In the genomic region with DNA sequence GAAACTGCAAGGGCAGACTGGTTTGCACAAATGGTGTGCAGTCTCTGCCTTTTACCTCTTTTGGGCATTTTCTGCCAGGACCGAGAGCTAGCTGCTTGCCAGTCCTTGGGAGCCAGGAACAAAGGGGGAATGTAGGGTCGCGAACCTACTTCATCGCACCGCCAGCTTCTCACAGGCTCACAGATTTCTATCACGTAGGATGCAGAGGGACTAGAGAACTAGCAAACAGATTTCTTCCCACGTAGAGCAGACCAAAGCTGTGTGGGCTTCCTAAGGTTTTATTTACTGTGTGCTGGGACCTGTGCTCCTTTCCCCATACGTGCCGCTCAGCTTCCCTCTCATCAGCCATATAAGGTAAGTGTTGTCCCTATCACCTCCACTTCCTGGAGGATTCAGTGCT, we compare ENCODE assay signal across 9 mouse cellular contexts. TPM values are rescaled to one million over a fixed set of nuclear protein-coding genes. Genes with fewer than 3 reads are reported as not detected.
A peak's percentile ranks its signal among the peaks of the same experiment; 100 is the strongest.
DNase-seq lines count a peak whose midpoint lies in the region; ATAC-seq and TF ChIP-seq lines count a peak whose summit lies in the region.
"Had no signal": no experiment of that assay in that cellular context is flagged by ENCODE, and none has a peak within 500 bp of the region (broad histone marks: within the 10 kb centered on the region; RNA-seq: fewer than 3 reads in every experiment).

No protein-coding gene starts in this region.

- no peaks in the 10 kb centered on the region for H3K27me3 ChIP-seq in heart, adult 2 months (ENCODE audit: control insufficient read depth, insufficient read depth, low read length)
- H3K27me3 ChIP-seq in CH12.LX (replicated peaks): no peaks in the 10 kb centered on the region
- no peaks in the 10 kb centered on the region for H3K27me3 ChIP-seq in heart, postnatal 0 days (ENCODE audit: control insufficient read depth, insufficient read depth, low read length)

- intact Hi-C loops in heart, adult 2 months (cut with DNase I): loop anchor here (2.0 to 5.0 kb wide), 3 partner anchors 18 to 48 kb away; a partner anchor contains a TSS

- no peak for DNase-seq in heart, adult 2 months
- DNase-seq in heart, adult 18-20 months: no peak
- no peak for DNase-seq in CH12.LX (ENCODE audit: extremely low read depth)
- no peak for DNase-seq in heart, postnatal 0 days (ENCODE audit: low spot score)
- no peak for DNase-seq in thymus, postnatal 4 days
- DNase-seq in layer of hippocampus, adult 8-10 months (ENCODE audit: low spot score in 2 of 2): no peak
- DNase-seq: right cerebral cortex, postnatal 25 days had no signal

- H3K4me3 ChIP-seq in heart, adult 2 months: peak overlapping the region; percentile 59
- peak overlapping the region; percentile 76 to 89 (median 83) for H3K4me3 ChIP-seq in CH12.LX (replicated peaks in 1 of 3; ENCODE audit: low read depth in 2 of 3, low read length in 2 of 3, poor library complexity in 1 of 3)
- H3K4me3 ChIP-seq in heart, postnatal 0 days (ENCODE audit: low read depth, low read length): peak overlapping the region; percentile 46

- H3K79me2 ChIP-seq in heart, adult 2 months (replicated peaks; ENCODE audit: control insufficient read depth, insufficient read depth, low read length): no peaks in the 10 kb centered on the region
- H3K79me2 ChIP-seq in CH12.LX (replicated peaks; ENCODE audit: control insufficient read depth, extremely low read depth, insufficient read depth, poor library complexity, severe bottlenecking): peaks cover 8% of the 10 kb centered on the region

- no peak for TF ChIP-seq CTCF in heart, adult 2 months (IDR thresholded peaks at IDR 0.05)
- TF ChIP-seq CTCF in CH12.LX (conservative IDR thresholded peaks at IDR 0.05 in 1 of 2, IDR thresholded peaks at IDR 0.05 in 1 of 2; ENCODE audit: low read depth in 2 of 2, low read length in 2 of 2): no peak
- no peak for TF ChIP-seq CTCF in heart, postnatal 0 days (IDR thresholded peaks at IDR 0.05; ENCODE audit: low read depth)

- no peaks in the 10 kb centered on the region; the same call in 1 of the 2 replicates for H3K36me3 ChIP-seq in heart, adult 2 months (ENCODE audit: control insufficient read depth, insufficient read depth, low read length)
- H3K36me3 ChIP-seq in CH12.LX (replicated peaks in 1 of 2; ENCODE audit: control insufficient read depth in 1 of 2, insufficient read depth in 1 of 2, low read length in 1 of 2): peaks cover 0 to 20% of the 10 kb centered on the region in 2 experiments
- H3K36me3 ChIP-seq in heart, postnatal 0 days (replicated peaks; ENCODE audit: control insufficient read depth, insufficient read depth, low read length): no peaks in the 10 kb centered on the region

- H3K27ac ChIP-seq in heart, adult 2 months: peak overlapping the region; percentile 87
- peak overlapping the region; percentile 82 for H3K27ac ChIP-seq in CH12.LX (ENCODE audit: insufficient read depth, low read depth)
- H3K27ac ChIP-seq in heart, postnatal 0 days (ENCODE audit: low read depth): peak overlapping the region; percentile 80

- in situ Hi-C loops in CH12.LX (cut with MboI; ENCODE audit: low pct_ligation_motif_present, low pct_unique_long_range_greater_than_20kb, low sequenced_read_pairs): no loop called here

- TF ChIP-seq POLR2A in heart, adult 2 months (IDR thresholded peaks at IDR 0.05; ENCODE audit: insufficient read depth, low read depth, low read length): no peak
- no peak for TF ChIP-seq POLR2A in CH12.LX (IDR thresholded peaks at IDR 0.05; ENCODE audit: low read depth, low read length)

- 23% methylated on average over 9 of the region's 9 CpGs for WGBS in heart, adult 2 months
- 18% methylated on average over 9 of the region's 9 CpGs for WGBS in heart, postnatal 0 days

- dilution Hi-C loops in CH12.LX (cut with MboI; ENCODE audit: extremely low pct_ligation_motif_present, extremely low pct_unique_long_range_greater_than_20kb, low sequenced_read_pairs): no loop called here

- H3K9me3 ChIP-seq in CH12.LX (replicated peaks; ENCODE audit: low read length): no peaks in the 10 kb centered on the region
- no peaks in the 10 kb centered on the region for H3K9me3 ChIP-seq in heart, postnatal 0 days (replicated peaks; ENCODE audit: control insufficient read depth, low read length)

- no peak for TF ChIP-seq EP300 in heart, adult 2 months (IDR thresholded peaks at IDR 0.05; ENCODE audit: insufficient read depth, low read depth, low read length)
- 0 out of 2 replicates have a peak, but pooled peaks have one; percentile 18 for TF ChIP-seq EP300 in CH12.LX (IDR thresholded peaks at IDR 0.05; ENCODE audit: low read length)
- TF ChIP-seq EP300 in heart, postnatal 0 days (IDR thresholded peaks at IDR 0.05; ENCODE audit: low read depth): no peak

- H3K4me2 ChIP-seq in CH12.LX (ENCODE audit: insufficient read depth, low read depth, poor library complexity, severe bottlenecking): peak overlapping the region; percentile 96
- peak overlapping the region; percentile 72 for H3K4me2 ChIP-seq in heart, postnatal 0 days (ENCODE audit: low read depth, low read length)

- peaks cover 8% of the 10 kb centered on the region for H3K4me1 ChIP-seq in heart, adult 2 months (ENCODE audit: control insufficient read depth, insufficient read depth, low read length)
- H3K4me1 ChIP-seq in CH12.LX (ENCODE audit: control insufficient read depth in 1 of 2, insufficient read depth in 2 of 2): peaks cover 14 to 61% of the 10 kb centered on the region in 2 experiments
- H3K4me1 ChIP-seq in heart, postnatal 0 days (ENCODE audit: control insufficient read depth, insufficient read depth): peaks cover 5% of the 10 kb centered on the region; the same call in 1 of the 2 replicates

- peak overlapping the region; percentile 63 for H3K9ac ChIP-seq in heart, adult 2 months (ENCODE audit: low read depth, low read length)
- peak overlapping the region; percentile 89 for H3K9ac ChIP-seq in CH12.LX (ENCODE audit: insufficient read depth, low read depth)
- peak overlapping the region; percentile 69 for H3K9ac ChIP-seq in heart, postnatal 0 days (replicated peaks; ENCODE audit: low read depth, low read length)

- ATAC-seq in heart, postnatal 0 days (ENCODE audit: insufficient read depth, low read depth): no peak
- ATAC-seq in megakaryocyte, adult 5-6 weeks (ENCODE audit: poor library complexity, severe bottlenecking): peak; percentile 11
- ATAC-seq in megakaryocyte progenitor cell, adult 5-6 weeks (replicated peaks; ENCODE audit: poor library complexity): no peak

- TF ChIP-seq RAD21 in CH12.LX (IDR thresholded peaks at IDR 0.05; ENCODE audit: low read depth, low read length): no peak

TF ChIP-seq in CH12.LX, 34 proteins besides CTCF, POLR2A, EP300 and RAD21:
- TF ChIP-seq ELF1 (IDR thresholded peaks at IDR 0.05; ENCODE audit: low read depth, low read length) (0 out of 2 replicates have a peak, but pooled peaks have one; percentile 9), SIN3A (IDR thresholded peaks at IDR 0.05; ENCODE audit: low read length) (no peak), MAX (IDR thresholded peaks at IDR 0.05; ENCODE audit: low read length) (0 out of 2 replicates have a peak, but pooled peaks have one; percentile 3), ZMIZ1 (IDR thresholded peaks at IDR 0.05; ENCODE audit: low read depth, low read length) (0 out of 2 replicates have a peak, but pooled peaks have one; percentile 44), CHD1 (IDR thresholded peaks at IDR 0.05; ENCODE audit: low read depth, low read length) (0 out of 2 replicates have a peak, but pooled peaks have one; percentile 65)

RNA-seq across cellular contexts. Expression of a gene that starts 48.3 kb away (rescaled TPM):
- total RNA-seq in heart, adult 2 months (2021): 10 to 100 TPM; 22.1 to 26.4 TPM
- polyA plus RNA-seq in heart, adult 2 months (2012; rRNA removed): 13.0 and 18.6 TPM in 2 replicates
- 10 to 100 TPM; 21.1 to 22.2 TPM for total RNA-seq in heart, adult 18-20 months (2021)
- total RNA-seq in CH12.LX (2012; rRNA removed) (21.2 TPM in 2 replicates), CH12.LX (2014; rRNA removed) (14.7 and 15.7 TPM in 2 replicates)
- polyA plus RNA-seq in CH12.LX (2012; ENCODE audit: insufficient read length, low read depth): 18.6 and 19.5 TPM in 2 replicates
- total RNA-seq in heart, postnatal 0 days (2014; rRNA removed; ENCODE audit: low replicate concordance): 18.5 and 31.7 TPM in 2 replicates
- polyA plus RNA-seq in heart, postnatal 0 days (2015; fragmentation: Nextera tagmentation; extraction: Ambion mirVana): 9.2 and 10.3 TPM in 2 replicates
- 21.8 and 22.3 TPM in 2 replicates for total RNA-seq in megakaryocyte, adult 5-6 weeks (2015)
- 44.0 and 51.9 TPM in 2 replicates for total RNA-seq in megakaryocyte, adult 5-6 weeks (2017)
- total RNA-seq in layer of hippocampus, adult 8-10 months (2022): 10 to 100 TPM; 16.0 to 32.9 (median 21.3) TPM
- total RNA-seq in megakaryocyte progenitor cell, adult 5-6 weeks (2015): 6.4 and 7.9 TPM in 2 replicates
- 7.5 and 19.3 TPM in 2 replicates for total RNA-seq in megakaryocyte progenitor cell, adult 5-6 weeks (2017)

RNA-seq across cellular contexts. Expression of a gene that starts 48.5 kb away (rescaled TPM):
- total RNA-seq in heart, adult 2 months (2021): 1 to 10 TPM; 6.5 to 7.6 TPM
- polyA plus RNA-seq in heart, adult 2 months (2012; rRNA removed): 7.7 and 10.5 TPM in 2 replicates
- 1 to 10 TPM; 7.1 to 7.2 TPM for total RNA-seq in heart, adult 18-20 months (2021)
- 8.4 and 9.9 TPM in 2 replicates for total RNA-seq in CH12.LX (2012; rRNA removed)
- total RNA-seq in CH12.LX (2014; rRNA removed): 5.8 and 6.4 TPM in 2 replicates
- 7.4 and 10.6 TPM in 2 replicates for polyA plus RNA-seq in CH12.LX (2012; ENCODE audit: insufficient read length, low read depth)
- total RNA-seq in heart, postnatal 0 days (2014; rRNA removed; ENCODE audit: low replicate concordance): 10.7 and 16.2 TPM in 2 replicates
- polyA plus RNA-seq in heart, postnatal 0 days (2015; fragmentation: Nextera tagmentation; extraction: Ambion mirVana): 6.7 and 7.0 TPM in 2 replicates
- total RNA-seq in megakaryocyte, adult 5-6 weeks (2015): 2.5 and 5.8 TPM in 2 replicates
- 1.6 and 3.2 TPM in 2 replicates for total RNA-seq in megakaryocyte, adult 5-6 weeks (2017)
- total RNA-seq in layer of hippocampus, adult 8-10 months (2022): 10 to 100 TPM; 17.7 to 19.5 (median 18.8) TPM
- total RNA-seq in megakaryocyte progenitor cell, adult 5-6 weeks (2015): 4.7 and 7.5 TPM in 2 replicates
- 5.3 and 6.6 TPM in 2 replicates for total RNA-seq in megakaryocyte progenitor cell, adult 5-6 weeks (2017)
